Mouse (Mus musculus) liver, adult 2 months (tissue): ENCODE measurements around the gene Eef2. TPM values are rescaled to one million over a fixed set of nuclear protein-coding genes. Genes with fewer than 3 reads are reported as not detected.

Source experiments
- DNase-seq: peaks from one replicate; pipeline ENCODE4 v3.0.0-alpha.2; 2011; ENCODE audit warnings: low read depth, low spot score; ENCODE audit errors: extremely low read depth
- H3K27ac ChIP-seq: fragments of 200-500 bp; replicated peaks from 2 replicates; pipeline ENCODE4 v1.5.1; 2012; ENCODE audit warnings: low read depth, mild to moderate bottlenecking, control low read depth, inconsistent platforms, low read length; ENCODE audit not compliant: insufficient read depth
- H3K27me3 ChIP-seq: fragments of 200-500 bp; 2 replicates; pipeline ENCODE4 v1.6.1; 2012; ENCODE audit warnings: mild to moderate bottlenecking, moderate library complexity, low read length, inconsistent platforms; ENCODE audit not compliant: control insufficient read depth, insufficient read depth
- H3K36me3 ChIP-seq: fragments of 200-500 bp; 2 replicates; pipeline ENCODE4 v1.6.1; 2012; ENCODE audit warnings: low read length, inconsistent platforms; ENCODE audit not compliant: control insufficient read depth, insufficient read depth
- H3K4me1 ChIP-seq: fragments of 200-500 bp; 2 replicates; pipeline ENCODE4 v1.6.1; 2011; ENCODE audit warnings: low read length; ENCODE audit not compliant: control insufficient read depth, insufficient read depth
- H3K4me3 ChIP-seq: fragments of 200-500 bp; 2 replicates; pipeline ENCODE4 v1.5.1; 2011; ENCODE audit warnings: low read depth, mild to moderate bottlenecking, control low read depth, low read length, moderate library complexity; ENCODE audit not compliant: insufficient read depth
- H3K79me2 ChIP-seq: fragments of 200-500 bp; 2 replicates; pipeline ENCODE4 v1.6.1; 2012; ENCODE audit warnings: inconsistent platforms, mild to moderate bottlenecking, low read length, moderate library complexity; ENCODE audit not compliant: control insufficient read depth, insufficient read depth
- H3K9ac ChIP-seq: fragments of 200-500 bp; 2 replicates; pipeline ENCODE4 v1.6.1; 2012; ENCODE audit warnings: low read depth, mild to moderate bottlenecking, control low read depth, inconsistent platforms, low read length
- CTCF ChIP-seq: fragments of 200-500 bp; IDR thresholded peaks from 2 replicates; pipeline ENCODE4 v1.5.1; 2011; ENCODE audit warnings: low read depth, low read length, control low read depth
- POLR2A ChIP-seq: fragments of 200-500 bp; IDR thresholded peaks from 2 replicates; pipeline ENCODE4 v1.6.1; 2011; ENCODE audit warnings: low read length, control low read depth; ENCODE audit not compliant: insufficient read depth; ENCODE audit errors: extremely low read depth
- WGBS: fragments of 180-500 bp; shearing (Covaris S2); methylation state at CpG from one replicate; pipeline ENCODE4 v1.1.7; 2018; 5-methylcytosine and 5-hydroxymethylcytosine counted together
- polyA plus RNA-seq: library from polyadenylated mRNA; depleted of rRNA; stranded (reverse); fragments of >200 nt; gene quantifications from 2 replicates; pipeline ENCODE4 v1.2.3, GENCODE M21; 2012
- total RNA-seq: library from RNA; depleted of rRNA; stranded (reverse); fragments of >200 nt; gene quantifications from 2 replicates; pipeline ENCODE4 v1.2.3, GENCODE M21; 2014

The Eef2 gene
- total and polyA plus RNA-seq, 2 experiments = 812 to 1,204 TPM

DNA sequence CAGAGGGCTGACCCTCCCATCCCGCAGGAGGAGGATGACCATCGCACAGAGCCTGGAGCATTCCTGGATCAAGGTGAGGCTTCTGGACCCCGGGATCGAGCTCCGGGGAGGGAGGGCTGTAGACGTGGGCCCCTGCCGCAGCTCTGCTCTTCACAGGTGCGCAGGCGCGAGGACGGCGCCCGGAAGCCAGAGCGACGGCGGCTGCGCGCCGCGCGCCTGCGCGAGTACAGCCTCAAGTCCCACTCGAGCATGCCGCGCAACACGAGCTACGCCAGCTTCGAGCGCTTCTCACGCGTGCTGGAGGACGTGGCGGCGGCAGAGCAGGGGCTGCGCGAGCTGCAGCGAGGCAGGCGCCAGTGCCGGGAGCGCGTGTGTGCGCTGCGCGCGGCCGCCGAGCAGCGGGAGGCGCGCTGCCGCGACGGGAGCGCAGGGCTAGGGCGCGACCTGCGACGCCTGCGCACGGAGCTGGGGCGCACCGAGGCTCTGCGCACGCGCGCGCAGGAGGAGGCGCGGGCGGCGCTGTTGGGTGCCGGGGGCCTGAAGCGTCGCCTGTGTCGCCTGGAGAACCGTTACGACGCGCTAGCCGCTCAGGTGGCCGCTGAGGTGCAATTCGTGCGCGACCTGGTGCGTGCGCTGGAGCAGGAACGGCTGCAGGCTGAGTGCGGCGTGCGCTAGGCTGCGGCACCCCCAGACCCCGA, 16.0 kb downstream of the Eef2 start:
- peak overlapping the region; percentile 88 for H3K27ac ChIP-seq
- no peaks in the 10 kb centered on the region for H3K36me3 ChIP-seq
- WGBS = under 1% methylated on average over 80 of the region's 93 CpGs
- no peaks in the 10 kb centered on the region for H3K27me3 ChIP-seq
- no peak for TF ChIP-seq POLR2A
- TF ChIP-seq CTCF = 0 out of 2 replicates have a peak, but pooled peaks have one; percentile 1
- H3K4me3 ChIP-seq = peak overlapping the region; percentile 90
- peak; percentile 52 for DNase-seq
- H3K79me2 ChIP-seq = no peaks in the 10 kb centered on the region
- H3K4me1 ChIP-seq = peaks cover 6% of the 10 kb centered on the region
- peak overlapping the region; percentile 98 for H3K9ac ChIP-seq

DNA sequence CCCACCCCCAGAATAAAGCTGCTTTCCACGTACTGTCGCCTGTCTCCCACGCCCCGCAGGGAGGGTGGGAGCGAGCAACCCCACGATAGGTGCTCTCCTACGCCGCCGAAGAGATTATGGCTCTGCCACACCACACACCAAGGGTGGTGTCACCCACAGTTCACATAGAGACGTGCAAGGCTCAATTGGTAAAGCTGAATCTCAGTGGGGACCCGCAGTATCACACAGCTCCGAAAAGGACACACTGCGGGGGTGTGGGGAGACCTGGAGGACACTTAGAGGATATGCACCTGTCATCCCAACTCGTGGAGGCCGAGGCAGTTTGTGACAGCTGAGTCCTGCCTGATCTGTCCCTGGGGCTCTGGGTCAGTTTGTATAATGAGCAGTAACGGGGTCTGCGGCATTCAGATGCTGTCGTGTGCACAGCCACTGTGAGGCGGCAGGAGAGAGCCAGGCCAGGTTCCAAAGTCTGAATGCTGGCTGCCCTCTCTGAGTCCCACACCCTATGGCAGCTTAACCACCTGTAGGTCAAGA, 16.6 kb downstream of the Eef2 start:
- peaks cover 6% of the 10 kb centered on the region for H3K4me1 ChIP-seq
- no peaks in the 10 kb centered on the region for H3K27me3 ChIP-seq
- peak; percentile 50 for DNase-seq
- no peaks in the 10 kb centered on the region for H3K79me2 ChIP-seq
- WGBS = 2% methylated on average over 19 of the region's 19 CpGs
- peak overlapping the region; percentile 90 for H3K4me3 ChIP-seq
- peak overlapping the region; percentile 98 for H3K9ac ChIP-seq
- no peak for TF ChIP-seq POLR2A
- TF ChIP-seq CTCF = 0 out of 2 replicates have a peak, but pooled peaks have one; percentile 2
- H3K27ac ChIP-seq = peak overlapping the region; percentile 32
- H3K36me3 ChIP-seq = no peaks in the 10 kb centered on the region

DNA sequence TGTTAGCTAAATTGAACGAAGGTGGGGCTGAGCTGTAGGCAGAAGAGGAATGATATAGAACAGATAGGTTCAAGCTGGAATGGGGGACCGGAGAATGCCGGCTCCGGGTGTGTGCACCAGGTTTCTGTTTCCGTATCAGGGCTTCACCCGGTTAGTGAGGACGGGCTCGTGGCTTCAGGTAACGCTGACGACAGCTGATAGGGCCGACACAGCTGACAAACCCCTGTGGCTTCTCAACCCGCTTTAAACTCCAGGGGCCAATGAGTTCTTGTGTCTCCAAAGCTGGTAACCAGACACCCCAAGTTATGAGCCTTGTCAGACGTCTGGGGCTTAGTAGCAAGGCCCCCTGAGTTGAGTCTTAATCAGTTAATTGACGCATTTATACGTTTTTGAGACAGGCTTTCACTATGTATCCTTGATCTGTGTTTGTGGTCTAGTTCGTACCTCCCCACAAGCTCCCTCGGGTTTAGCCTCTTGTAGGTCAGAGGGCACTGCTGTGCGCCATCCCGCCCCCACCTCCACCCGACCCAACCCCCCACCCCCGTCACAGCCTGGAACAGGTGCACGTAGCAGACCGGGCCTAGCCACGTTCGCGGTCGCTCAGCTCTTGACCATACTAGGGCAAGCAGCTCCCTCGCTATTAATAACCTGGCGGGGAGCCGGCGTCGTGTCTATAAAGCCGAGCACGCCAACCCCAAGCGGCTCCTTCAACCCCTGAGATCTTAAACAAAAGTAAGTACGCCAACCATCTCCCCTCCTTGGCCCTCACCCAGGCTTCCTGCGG, 17.8 kb downstream of the Eef2 start:
- Histone ChIP-seq H3K4me3 (no peak overlapping the region), H3K79me2 (no peaks in the 10 kb centered on the region), H3K9ac (no peak overlapping the region), H3K27ac (no peak overlapping the region), H3K27me3 (no peaks in the 10 kb centered on the region), H3K36me3 (no peaks in the 10 kb centered on the region), H3K4me1 (peaks cover 6% of the 10 kb centered on the region)
- TF ChIP-seq CTCF = no peak
- TF ChIP-seq POLR2A = no peak
- WGBS = 16% methylated on average over 37 of the region's 37 CpGs
- no peak for DNase-seq

DNA sequence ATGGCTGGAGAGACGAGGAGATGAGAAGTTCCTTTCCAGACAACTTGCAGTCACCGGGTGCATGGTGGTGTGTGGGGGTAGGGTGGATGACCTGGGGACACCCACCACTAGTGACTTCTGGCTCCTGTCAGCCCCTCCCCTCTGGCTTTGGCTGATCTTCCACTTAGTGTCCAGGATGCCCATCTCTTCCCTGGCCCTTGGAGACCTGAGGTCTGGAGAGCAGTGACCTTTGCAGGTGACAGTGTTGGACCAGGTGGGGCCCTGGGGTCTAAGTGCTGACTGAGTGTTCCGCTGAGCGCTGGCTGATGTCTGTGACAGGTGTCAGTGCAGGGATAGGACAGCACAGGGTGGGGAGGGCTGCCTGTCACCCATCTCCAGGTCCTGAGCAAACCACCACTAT, 18.9 kb downstream of the Eef2 start:
- DNase-seq = no peak
- Histone ChIP-seq H3K36me3 (no peaks in the 10 kb centered on the region), H3K4me3 (no peak overlapping the region), H3K27ac (no peak overlapping the region), H3K79me2 (no peaks in the 10 kb centered on the region), H3K4me1 (peaks cover 6% of the 10 kb centered on the region), H3K9ac (no peak overlapping the region), H3K27me3 (no peaks in the 10 kb centered on the region)
- WGBS = 73% methylated on average over 4 of the region's 4 CpGs
- no peak for TF ChIP-seq CTCF
- TF ChIP-seq POLR2A = no peak

DNA sequence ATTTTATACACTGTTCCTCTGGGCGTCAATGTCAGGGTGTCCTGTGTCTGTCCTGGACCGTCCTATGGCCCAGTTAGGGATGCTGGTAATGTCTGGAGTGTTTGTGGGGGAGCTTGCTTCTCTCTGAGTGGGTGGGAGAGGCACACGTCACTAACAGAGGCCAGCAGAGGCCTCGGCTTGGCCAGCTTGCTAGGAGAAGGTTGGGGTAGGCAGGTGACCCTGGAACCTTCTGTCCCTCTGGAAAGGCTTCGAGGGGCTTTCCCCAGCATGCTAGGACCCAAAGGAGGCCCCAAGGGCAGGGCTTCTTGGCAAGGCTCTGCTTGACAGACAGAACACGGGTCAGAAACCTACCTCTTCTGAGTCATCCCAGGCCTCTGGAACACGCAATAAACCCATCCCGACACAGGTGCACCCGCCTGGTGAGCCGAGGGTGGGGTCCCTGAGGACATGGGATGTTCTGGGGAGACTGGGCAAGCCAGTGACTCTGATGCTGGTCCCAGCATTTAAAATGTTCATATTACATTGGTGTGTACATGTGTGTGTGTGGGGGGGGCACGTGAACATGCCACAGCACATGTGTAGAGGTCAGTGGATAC, 20.1 kb downstream of the Eef2 start:
- Histone ChIP-seq H3K4me3 (no peak overlapping the region), H3K79me2 (no peaks in the 10 kb centered on the region), H3K36me3 (no peaks in the 10 kb centered on the region), H3K27me3 (no peaks in the 10 kb centered on the region), H3K9ac (no peak overlapping the region), H3K27ac (no peak overlapping the region), H3K4me1 (0 out of 2 replicates have a peak, but pooled peaks cover 2% of the 10 kb centered on the region)
- WGBS = 80% methylated on average over 11 of the region's 11 CpGs
- DNase-seq = no peak
- TF ChIP-seq POLR2A = no peak
- TF ChIP-seq CTCF = no peak
